In the genomic region with DNA sequence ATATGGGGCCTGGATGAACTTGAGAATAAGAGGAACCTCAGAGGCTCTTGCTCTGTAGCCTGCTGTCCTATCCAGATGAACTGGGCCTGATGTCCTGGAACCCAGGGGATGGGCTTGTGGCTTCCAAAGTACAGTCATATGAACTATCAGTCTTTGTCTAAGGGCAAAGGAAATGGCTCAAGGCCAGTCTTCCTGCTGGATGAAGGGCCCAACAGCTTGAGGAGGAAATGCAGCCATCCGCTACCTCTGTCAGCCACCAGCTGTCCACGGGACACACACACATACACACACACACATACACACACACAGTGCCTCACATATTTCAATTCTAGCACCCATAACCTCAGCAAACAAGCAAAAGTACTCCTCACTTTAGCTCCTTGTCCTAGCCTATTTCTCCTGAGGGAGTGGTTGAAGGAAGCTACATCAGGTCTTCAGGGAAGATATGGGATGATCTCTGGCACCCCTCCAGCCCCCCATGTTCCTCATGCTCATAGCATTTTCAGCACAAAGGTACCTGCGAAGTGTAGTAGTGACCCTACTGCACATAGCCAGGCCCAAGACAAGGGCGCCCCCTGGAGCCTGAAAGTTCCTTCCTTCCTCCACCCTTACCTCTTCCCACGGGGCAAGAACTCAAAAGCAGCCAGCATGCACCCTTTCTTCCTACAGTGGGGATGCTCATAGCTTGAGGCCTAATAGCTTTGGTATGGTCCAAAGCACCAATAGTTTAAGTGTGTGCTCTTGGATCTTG, we compare ENCODE assay signal across 9 mouse cellular contexts.
DNase-seq lines count a peak whose midpoint lies in the region; ATAC-seq and TF ChIP-seq lines count a peak whose summit lies in the region.
"Had no signal": no experiment of that assay in that cellular context is flagged by ENCODE, and none has a peak within 500 bp of the region (broad histone marks: within the 10 kb centered on the region; RNA-seq: fewer than 3 reads in every experiment).

No protein-coding gene starts in this region.

- WGBS in lung, embryonic 14.5 days = 50% methylated on average over 5 of the region's 5 CpGs
- WGBS in hindbrain, embryonic 13.5 days = 60% methylated on average over 5 of the region's 5 CpGs

- H3K36me3 ChIP-seq in lung, embryonic 14.5 days (ENCODE audit: insufficient read depth) = no peaks in the 10 kb centered on the region
- no peaks in the 10 kb centered on the region for H3K36me3 ChIP-seq in hindbrain, embryonic 13.5 days

- DNase-seq in urinary bladder, postnatal 14 days (ENCODE audit: low spot score) = peak; percentile 52
- DNase-seq in urinary bladder, postnatal 4 days (ENCODE audit: low spot score in 2 of 2) = no peak
- peak; percentile 58 for DNase-seq in brain, adult 2 months (ENCODE audit: low read depth, low spot score)
- DNase-seq in heart, postnatal 4 days = peak; percentile 81
- peak; percentile 68 for DNase-seq in lung, embryonic 14.5 days
- DNase-seq in thymus, postnatal 10 days (ENCODE audit: low spot score in 2 of 2) = peak; percentile 52 to 80
- DNase-seq in frontal cortex, adult 2 months (ENCODE audit: extremely low spot score in 1 of 2, low spot score in 1 of 2) = no peak

- no peak overlapping the region for H3K27ac ChIP-seq in lung, embryonic 14.5 days (ENCODE audit: low read depth)
- no peak overlapping the region for H3K27ac ChIP-seq in hindbrain, embryonic 13.5 days

- H3K27me3 ChIP-seq in lung, embryonic 14.5 days (ENCODE audit: insufficient read depth, low read length) = no peaks in the 10 kb centered on the region
- no peaks in the 10 kb centered on the region for H3K27me3 ChIP-seq in hindbrain, embryonic 13.5 days

- H3K4me2 ChIP-seq in lung, embryonic 14.5 days = no peak overlapping the region
- no peak overlapping the region for H3K4me2 ChIP-seq in hindbrain, embryonic 13.5 days

- peak; percentile 64 for TF ChIP-seq CTCF in lung, embryonic 14.5 days (IDR thresholded peaks at IDR 0.05; ENCODE audit: low read depth)

- ATAC-seq in lung, embryonic 14.5 days (ENCODE audit: insufficient read depth) = no peak
- ATAC-seq in hindbrain, embryonic 13.5 days (ENCODE audit: low FRiP score) = no peak

- H3K9ac ChIP-seq in lung, embryonic 14.5 days = no peak overlapping the region
- H3K9ac ChIP-seq in hindbrain, embryonic 13.5 days = no peak overlapping the region

- peaks cover 14% of the 10 kb centered on the region for H3K4me1 ChIP-seq in lung, embryonic 14.5 days (ENCODE audit: insufficient read depth)
- H3K4me1 ChIP-seq in hindbrain, embryonic 13.5 days (replicated peaks) = peaks cover 68% of the 10 kb centered on the region

- H3K9me3 ChIP-seq in lung, embryonic 14.5 days (ENCODE audit: low read depth, low read length) = no peaks in the 10 kb centered on the region
- H3K9me3 ChIP-seq in hindbrain, embryonic 13.5 days = no peaks in the 10 kb centered on the region

- no peak overlapping the region for H3K4me3 ChIP-seq in lung, embryonic 14.5 days (ENCODE audit: low read depth, low read length)
- no peak overlapping the region for H3K4me3 ChIP-seq in hindbrain, embryonic 13.5 days
- H3K4me3 ChIP-seq: erythroblast, embryonic 14.5 days had no signal

Comparison
In these comparisons a context has a peak if more than half of its experiments do, and no peak if none do; other contexts are left out.
1. DNase-seq: peak in urinary bladder, postnatal 14 days (single experiment), brain, adult 2 months (single experiment), heart, postnatal 4 days (single experiment), lung, embryonic 14.5 days (single experiment) and thymus, postnatal 10 days (2 of 2); none in urinary bladder, postnatal 4 days (0 of 2) and frontal cortex, adult 2 months (0 of 2).